Mouse (Mus musculus) brain, adult 10 weeks (tissue): ENCODE measurements around the gene Gm26558. TPM values are rescaled to one million over a fixed set of nuclear protein-coding genes. Genes with fewer than 3 reads are reported as not detected.

Experiments
- polyA plus RNA-seq: library from polyadenylated mRNA; stranded (reverse); fragments of 350-450 nt; fragmentation: Illumina TruSeq; extraction: RNeasy Lipid Tissue Mini Kit (QIAGEN cat#74804); gene quantifications from one replicate; pipeline ENCODE4 v1.2.3, GENCODE M21; 2015; ENCODE audit warnings: low read depth, low replicate concordance

Gene Gm26558
- 0.59 TPM for polyA plus RNA-seq

GRCm38 (mm10) chr2:70661715-70662495 lies at the start of gene Gm26558:
Gene Gm26558, minus strand, starts transcription at chr2:70662108.

GRCm38 (mm10) chr2:70660887-70661714 lies 807 bp downstream of the Gm26558 start, which contains the start of gene Gorasp2:
Gene Gorasp2, plus strand, starts transcription at chr2:70661576.

Other genes with a start within 250 kb of the Gm26558 start
- not detected for gene Sp5, start 187.2 kb downstream of the Gm26558 start, polyA plus RNA-seq
- gene Erich2, start 153.3 kb downstream of the Gm26558 start, polyA plus RNA-seq, result 1.7 TPM
- 375 TPM for gene Gad1, start 109.0 kb downstream of the Gm26558 start, polyA plus RNA-seq
- gene Gorasp2, start 532 bp downstream of the Gm26558 start, polyA plus RNA-seq, result 98.4 TPM
- 65.8 TPM for gene Tlk1, start 163.6 kb upstream of the Gm26558 start, polyA plus RNA-seq